Mouse (Mus musculus): ENCODE data around the gene Trim31. TPM values are rescaled to one million over a fixed set of nuclear protein-coding genes. Genes with fewer than 3 reads are reported as not detected.
"Not testable (repeated sequence)": the region's sequence is repeated elsewhere in the genome, so short reads cannot be mapped to it uniquely, and the experiment has no call there.

Gene Trim31
- polyA plus RNA-seq, 1 experiment = not detected

DNA sequence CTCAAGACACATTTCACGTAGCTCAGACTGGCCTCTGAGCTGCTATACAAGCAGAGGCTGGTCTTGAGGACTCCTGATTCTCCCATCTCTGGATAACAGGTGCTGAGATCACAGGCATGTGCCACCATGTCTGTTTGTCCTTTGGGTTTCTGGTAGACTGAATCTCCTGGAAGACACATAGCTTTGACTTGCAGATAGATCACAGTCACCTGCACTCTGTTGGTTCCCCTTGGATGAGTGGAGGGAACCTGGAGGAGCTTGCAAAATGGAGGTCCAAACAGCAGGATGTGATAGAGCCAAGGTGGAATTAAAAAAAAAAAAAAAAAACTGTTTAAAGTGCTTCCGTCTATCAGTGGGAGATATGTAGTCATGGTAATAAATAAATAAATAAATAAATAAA lies 29.1 kb upstream of the Trim31 start:
- Histone ChIP-seq H3K27ac (ENCODE audit: insufficient read depth, low read length) (no peak overlapping the region), H3K4me3 (ENCODE audit: insufficient read depth, low read length) (no peak overlapping the region), H3K4me1 (ENCODE audit: control insufficient read depth, insufficient read depth, low read length) (no peaks in the 10 kb centered on the region)
- TF ChIP-seq CTCF (IDR thresholded peaks at IDR 0.05; ENCODE audit: borderline replicate concordance, insufficient read depth, low read length) (no peak), POLR2A (IDR thresholded peaks at IDR 0.05; ENCODE audit: low read depth, low read length) (no peak)

DNA sequence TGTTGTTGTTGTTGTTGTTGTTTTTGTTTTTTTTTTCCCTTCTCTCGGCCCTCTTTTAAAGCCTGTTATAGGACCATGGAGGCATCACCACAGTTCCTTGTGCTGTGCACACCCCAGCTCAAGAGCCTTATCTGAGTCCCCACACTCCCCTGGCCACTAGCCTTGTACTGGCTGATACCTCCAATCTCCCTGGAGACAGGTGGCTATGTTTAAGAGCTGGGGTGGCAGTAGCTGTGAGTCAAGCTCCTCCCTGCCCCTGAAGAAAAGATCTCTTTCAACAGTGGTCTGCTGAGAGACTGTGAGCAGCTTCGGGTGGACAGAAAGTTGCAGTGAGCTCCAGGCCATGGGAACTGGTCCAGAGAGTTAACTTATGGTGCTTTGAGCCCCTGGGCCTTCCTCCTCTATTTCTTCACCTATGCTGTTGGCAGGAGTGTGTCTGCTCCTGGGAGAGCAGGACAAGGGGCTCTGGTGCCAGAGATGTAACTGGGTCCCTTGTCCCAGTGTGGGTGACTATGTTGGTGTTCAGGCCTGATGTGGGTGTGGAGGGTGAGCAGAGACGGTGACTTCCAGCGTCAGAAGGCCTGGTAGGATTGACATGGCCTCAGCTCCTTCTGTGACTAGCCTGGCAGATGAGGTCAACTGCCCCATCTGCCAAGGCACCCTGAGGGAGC lies 28.5 kb upstream of the Trim31 start, which contains the start of gene Trim10:
Gene Trim10, plus strand, starts transcription at position 291 of the 671 bp plus-strand sequence.
- Histone ChIP-seq H3K27ac (ENCODE audit: insufficient read depth, low read length) (no peak within 1 kb of the TSS), H3K4me3 (ENCODE audit: insufficient read depth, low read length) (no peak within 1 kb of the TSS)
- no peak for TF ChIP-seq CTCF (IDR thresholded peaks at IDR 0.05; ENCODE audit: borderline replicate concordance, insufficient read depth, low read length)
- TF ChIP-seq POLR2A (IDR thresholded peaks at IDR 0.05; ENCODE audit: low read depth, low read length) = no peak

DNA sequence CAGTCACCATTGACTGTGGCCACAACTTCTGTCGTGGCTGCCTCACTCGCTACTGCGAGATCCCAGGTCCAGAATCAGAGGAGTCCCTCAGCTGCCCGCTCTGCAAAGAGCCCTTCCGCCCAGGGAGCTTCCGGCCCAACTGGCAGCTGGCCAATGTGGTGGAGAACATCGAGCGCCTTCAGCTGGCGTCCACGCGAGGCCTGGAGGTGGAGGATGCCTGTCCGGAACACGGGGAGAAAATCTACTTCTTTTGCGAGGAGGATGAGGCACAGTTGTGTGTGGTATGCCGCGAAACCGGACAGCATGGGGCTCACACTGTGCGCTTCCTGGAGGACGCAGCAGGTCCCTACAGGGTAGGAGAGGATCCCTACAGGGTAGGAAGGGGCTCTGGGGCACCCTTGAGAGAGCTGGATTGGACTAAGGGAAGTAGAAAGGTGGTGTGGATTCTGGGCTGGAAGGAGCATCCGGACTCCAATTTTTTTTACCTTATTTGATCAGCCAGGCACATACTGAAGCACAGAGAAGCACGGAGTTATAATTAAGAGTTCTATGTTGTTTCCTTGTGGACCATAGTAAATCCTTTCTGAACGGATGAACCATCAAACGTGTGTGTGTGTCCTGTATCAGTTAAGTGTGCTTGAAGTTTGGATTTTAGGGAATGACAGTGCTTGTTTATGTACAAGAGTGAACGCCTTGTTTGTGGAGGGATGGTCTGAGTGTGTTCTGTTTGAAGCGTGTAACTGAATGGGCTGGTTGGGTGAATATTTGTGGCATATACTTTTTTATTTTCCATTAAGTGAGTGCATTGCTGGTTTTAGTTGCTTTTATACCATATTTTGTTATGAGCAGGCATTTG lies 27.7 kb upstream of the Trim31 start:
- no peak for TF ChIP-seq POLR2A (IDR thresholded peaks at IDR 0.05; ENCODE audit: low read depth, low read length)
- Histone ChIP-seq H3K4me1 (ENCODE audit: control insufficient read depth, insufficient read depth, low read length) (peaks cover 10% of the 10 kb centered on the region), H3K4me3 (ENCODE audit: insufficient read depth, low read length) (no peak overlapping the region), H3K27ac (ENCODE audit: insufficient read depth, low read length) (no peak overlapping the region)

More for the DNA sequence above, 28.5 kb upstream of the Trim31 start, which contains the start of gene Trim10:
- peaks cover 2% of the 10 kb centered on the region for H3K4me1 ChIP-seq (ENCODE audit: control insufficient read depth, insufficient read depth, low read length)

DNA sequence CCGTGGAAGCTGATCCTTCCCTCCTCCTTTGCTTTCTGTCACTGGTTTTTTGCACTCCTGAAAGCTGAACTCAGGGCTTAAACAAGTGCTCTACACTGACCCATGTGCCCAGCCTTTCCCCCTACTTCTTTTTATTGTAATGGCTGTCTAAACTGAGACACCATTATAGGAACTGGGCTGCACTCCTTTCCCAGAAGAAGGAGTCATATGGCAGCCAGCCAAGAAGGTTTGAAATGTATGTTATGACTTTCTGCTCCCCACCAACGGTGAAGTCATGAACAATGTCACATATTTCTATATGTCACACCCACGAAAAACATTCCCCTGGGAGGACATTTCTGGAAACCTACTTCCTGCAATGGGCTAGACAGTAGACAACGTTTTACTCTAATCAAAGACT lies 23.3 kb upstream of the Trim31 start:
- Histone ChIP-seq H3K4me3 (ENCODE audit: insufficient read depth, low read length) (no peak overlapping the region), H3K4me1 (ENCODE audit: control insufficient read depth, insufficient read depth, low read length) (peaks cover 13% of the 10 kb centered on the region), H3K27ac (ENCODE audit: insufficient read depth, low read length) (peak overlapping the region; percentile 56)
- TF ChIP-seq CTCF (IDR thresholded peaks at IDR 0.05; ENCODE audit: borderline replicate concordance, insufficient read depth, low read length) = no peak
- TF ChIP-seq POLR2A (IDR thresholded peaks at IDR 0.05; ENCODE audit: low read depth, low read length) = no peak

DNA sequence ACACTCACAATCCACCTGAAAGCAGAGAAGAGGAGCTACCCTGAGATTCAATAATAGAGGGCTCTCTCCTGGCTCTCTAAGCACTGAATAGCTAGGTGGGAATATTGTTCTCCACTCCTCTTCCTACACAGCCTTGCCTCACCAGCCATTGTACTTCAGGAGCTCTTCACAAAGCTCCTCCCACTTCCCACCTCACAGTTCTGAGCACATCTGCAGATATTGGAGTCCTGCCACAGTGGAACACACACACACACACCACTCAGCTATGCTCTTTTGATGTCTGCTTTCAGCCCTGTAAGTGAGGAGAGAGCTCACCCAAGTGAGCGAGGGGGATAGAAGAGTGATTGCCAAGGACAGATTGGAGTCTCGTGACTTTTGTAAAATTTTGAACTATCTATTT lies 14.6 kb upstream of the Trim31 start:
- Histone ChIP-seq H3K4me1 (ENCODE audit: control insufficient read depth, insufficient read depth, low read length) (peaks cover 6% of the 10 kb centered on the region; the same call in 1 of the 2 replicates), H3K27ac (ENCODE audit: insufficient read depth, low read length) (no peak overlapping the region), H3K4me3 (ENCODE audit: insufficient read depth, low read length) (no peak overlapping the region)
- TF ChIP-seq POLR2A (IDR thresholded peaks at IDR 0.05; ENCODE audit: low read depth, low read length) (no peak), CTCF (IDR thresholded peaks at IDR 0.05; ENCODE audit: borderline replicate concordance, insufficient read depth, low read length) (no peak)

DNA sequence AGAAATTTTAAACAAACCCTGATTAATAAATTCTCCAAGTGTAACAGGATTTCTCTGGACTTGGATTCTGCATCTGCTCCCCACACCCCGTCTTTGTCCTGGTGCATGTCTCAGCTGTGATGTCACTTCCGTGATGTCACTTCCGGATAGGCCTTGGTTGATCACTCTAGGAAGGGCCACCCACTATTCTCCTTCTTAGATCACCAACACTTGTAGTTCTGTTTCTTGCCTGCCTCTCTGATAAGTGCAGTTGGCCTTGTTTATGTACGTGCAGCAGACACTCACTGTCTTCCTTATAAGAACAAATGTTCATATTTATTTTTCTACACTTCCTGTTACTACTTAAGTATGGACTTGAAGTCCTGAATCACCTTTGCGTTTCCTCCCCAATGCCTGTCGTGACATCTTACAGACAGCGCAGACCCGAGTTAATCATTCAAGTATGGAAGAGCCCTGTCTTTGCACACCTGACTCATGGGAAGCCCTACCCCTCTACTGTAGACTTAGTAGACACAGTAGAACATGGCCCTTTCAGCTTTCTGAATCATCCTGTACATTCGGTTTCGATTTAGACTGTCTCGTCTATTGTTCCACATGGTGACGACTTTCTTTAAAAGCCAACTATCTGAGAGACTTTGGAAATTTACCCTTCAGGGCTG lies 12.7 kb upstream of the Trim31 start:
- Histone ChIP-seq H3K27ac (ENCODE audit: insufficient read depth, low read length) (no peak overlapping the region), H3K4me1 (ENCODE audit: control insufficient read depth, insufficient read depth, low read length) (peaks cover 6% of the 10 kb centered on the region; the same call in 1 of the 2 replicates), H3K4me3 (ENCODE audit: insufficient read depth, low read length) (no peak overlapping the region)
- TF ChIP-seq POLR2A (IDR thresholded peaks at IDR 0.05; ENCODE audit: low read depth, low read length) (no peak), CTCF (IDR thresholded peaks at IDR 0.05; ENCODE audit: borderline replicate concordance, insufficient read depth, low read length) (no peak)

DNA sequence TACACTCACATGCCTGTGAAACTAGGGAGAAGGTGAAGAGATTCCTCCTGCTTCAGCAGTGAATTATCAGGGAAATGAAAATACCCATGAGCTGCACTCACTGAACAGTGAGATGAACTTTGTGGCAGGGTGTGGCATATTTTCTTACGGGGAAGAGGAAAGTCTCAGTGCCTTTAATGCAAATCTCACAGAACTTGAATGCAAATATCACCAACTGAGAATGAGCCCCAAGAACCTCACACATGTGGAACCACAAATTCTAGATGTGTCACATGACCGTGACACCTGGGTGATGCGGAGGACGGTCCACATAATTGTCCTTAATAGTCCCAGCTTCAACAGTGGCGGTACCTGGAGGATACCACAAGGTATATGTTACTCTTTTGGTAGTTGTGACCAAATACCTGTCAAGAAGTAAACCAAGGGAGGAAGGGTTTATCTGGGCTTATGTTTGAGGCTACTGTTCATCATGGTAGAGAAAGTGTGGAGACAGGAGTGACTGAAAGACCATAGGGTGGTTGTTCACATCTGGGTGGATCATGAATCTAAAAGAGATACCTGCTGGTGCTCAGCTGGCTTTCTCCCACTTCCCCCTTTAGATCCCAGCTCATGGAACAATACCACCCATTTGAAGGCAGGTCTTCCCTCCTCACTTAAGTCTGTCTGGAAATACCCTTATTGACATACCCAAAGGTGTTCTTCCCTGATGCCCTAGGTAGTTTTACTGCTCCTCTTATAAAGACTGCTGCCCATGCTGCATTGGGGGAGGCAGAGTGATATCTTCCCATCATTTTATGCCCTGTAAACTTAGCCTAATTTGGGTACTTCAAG lies 7.6 kb upstream of the Trim31 start, which contains the start of gene Trim40:
Gene Trim40, minus strand, starts transcription at position 51 of the 831 bp plus-strand sequence.
- Histone ChIP-seq H3K4me1 (ENCODE audit: control insufficient read depth, insufficient read depth, low read length) (peaks cover 6% of the 10 kb centered on the region; the same call in 1 of the 2 replicates), H3K4me3 (ENCODE audit: insufficient read depth, low read length) (no peak within 1 kb of the TSS), H3K27ac (ENCODE audit: insufficient read depth, low read length) (no peak within 1 kb of the TSS)
- TF ChIP-seq CTCF (IDR thresholded peaks at IDR 0.05; ENCODE audit: borderline replicate concordance, insufficient read depth, low read length) (no peak), POLR2A (IDR thresholded peaks at IDR 0.05; ENCODE audit: low read depth, low read length) (no peak)

DNA sequence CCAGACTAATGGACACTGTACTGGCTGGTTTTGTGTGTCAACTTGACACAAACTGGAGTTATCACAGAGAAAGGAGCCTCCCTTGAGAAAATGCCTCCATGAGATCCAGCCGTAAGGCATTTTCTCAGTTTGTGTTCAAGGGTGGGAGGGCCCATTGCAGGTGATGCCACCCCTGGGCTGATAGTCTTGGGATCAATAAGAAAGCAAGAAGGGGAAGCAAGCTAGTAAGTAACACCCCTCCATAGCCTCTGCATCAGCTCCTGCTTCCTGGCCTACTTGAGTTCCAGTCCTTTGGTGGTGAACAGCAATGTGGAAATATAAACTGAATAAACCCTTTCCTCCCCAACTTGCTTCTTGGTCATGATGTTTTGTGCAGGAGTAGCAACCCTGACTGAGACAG lies 6.4 kb upstream of the Trim31 start:
- H3K27ac ChIP-seq (ENCODE audit: insufficient read depth, low read length); H3K4me3 ChIP-seq (ENCODE audit: insufficient read depth, low read length); H3K4me1 ChIP-seq (ENCODE audit: control insufficient read depth, insufficient read depth, low read length): not testable (repeated sequence)

DNA sequence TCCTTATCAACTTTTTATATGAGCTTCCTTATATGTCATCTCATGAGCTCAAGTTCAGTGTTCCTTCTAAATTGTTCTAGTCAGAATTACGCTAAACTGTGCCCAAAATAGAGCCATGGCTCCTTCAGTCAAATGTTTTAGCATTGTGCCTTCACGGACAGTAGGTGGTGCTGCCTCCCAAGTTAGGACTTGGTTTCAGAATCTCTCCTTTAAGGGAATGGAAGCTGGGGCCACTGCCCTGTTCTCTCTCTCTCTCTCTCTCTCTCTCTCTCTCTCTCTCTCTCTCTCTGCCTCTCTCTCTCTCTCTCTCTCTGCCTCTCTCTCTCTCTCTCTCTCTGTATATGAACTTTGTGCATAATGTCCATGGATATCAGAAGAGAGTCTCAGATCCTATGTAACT lies 5.6 kb upstream of the Trim31 start:
- TF ChIP-seq CTCF (IDR thresholded peaks at IDR 0.05; ENCODE audit: borderline replicate concordance, insufficient read depth, low read length) (peak; percentile 27; the same call in 1 of the 2 replicates), POLR2A (IDR thresholded peaks at IDR 0.05; ENCODE audit: low read depth, low read length) (no peak)

More for the DNA sequence above, 5.6 kb upstream of the Trim31 start:
- Histone ChIP-seq H3K27ac (ENCODE audit: insufficient read depth, low read length) (no peak overlapping the region), H3K4me1 (ENCODE audit: control insufficient read depth, insufficient read depth, low read length) (no peaks in the 10 kb centered on the region), H3K4me3 (ENCODE audit: insufficient read depth, low read length) (no peak overlapping the region)

Measured in embryonic fibroblast, embryonic 13.5 days (primary cell).